Mouse (Mus musculus) erythroblast, embryonic 14.5 days (primary cell): ENCODE results near the gene Anxa8.

Source experiments
- GATA1 ChIP-seq: IDR thresholded peaks from 2 replicates; pipeline ENCODE4 v1.6.1; 2012; ENCODE audit warnings: low read length, inconsistent platforms, mixed read lengths
- TAL1 ChIP-seq: IDR thresholded peaks from 3 replicates; pipeline ENCODE4 v1.6.1; 2012; ENCODE audit warnings: low read length, inconsistent platforms, mixed read lengths

GRCm38 (mm10) chr14:34102601-34103000, 16.8 kb downstream of the Anxa8 start, which contains the start of gene A630023A22Rik:
- TF ChIP-seq GATA1 (no peak), TAL1 (no peak)
